Mouse (Mus musculus) hindlimb bud, embryonic 11.5 days (tissue): ENCODE measurements around the gene Hs3st4.
A peak's percentile ranks its signal among the peaks of the same experiment; 100 is the strongest.

Experiments
- DNase-seq: peaks from one replicate; pipeline ENCODE4 v3.0.0-alpha.2; 2012; ENCODE audit warnings: low read depth, low spot score; ENCODE audit errors: extremely low spot score

The Hs3st4 gene

DNA sequence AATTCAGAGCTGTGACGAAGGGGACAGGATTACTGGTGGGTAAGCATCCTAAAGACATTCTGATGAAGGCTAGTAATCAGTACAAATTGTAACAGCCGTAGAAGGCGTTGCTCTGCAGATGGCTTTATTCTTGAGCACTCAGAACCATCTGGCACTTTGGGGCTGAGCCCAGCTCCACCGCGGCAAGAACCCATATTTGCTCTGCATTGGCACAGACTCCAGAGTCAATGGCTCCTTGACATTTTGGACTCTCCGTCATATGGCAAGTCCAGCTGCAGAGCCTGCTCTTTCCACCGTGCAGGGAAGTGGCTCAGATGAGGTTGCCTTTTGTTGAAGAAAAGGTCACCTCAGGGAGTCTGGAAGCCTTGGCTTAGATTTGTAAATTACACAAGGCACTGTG lies 148.6 kb downstream of the Hs3st4 start:
- no peak for DNase-seq

DNA sequence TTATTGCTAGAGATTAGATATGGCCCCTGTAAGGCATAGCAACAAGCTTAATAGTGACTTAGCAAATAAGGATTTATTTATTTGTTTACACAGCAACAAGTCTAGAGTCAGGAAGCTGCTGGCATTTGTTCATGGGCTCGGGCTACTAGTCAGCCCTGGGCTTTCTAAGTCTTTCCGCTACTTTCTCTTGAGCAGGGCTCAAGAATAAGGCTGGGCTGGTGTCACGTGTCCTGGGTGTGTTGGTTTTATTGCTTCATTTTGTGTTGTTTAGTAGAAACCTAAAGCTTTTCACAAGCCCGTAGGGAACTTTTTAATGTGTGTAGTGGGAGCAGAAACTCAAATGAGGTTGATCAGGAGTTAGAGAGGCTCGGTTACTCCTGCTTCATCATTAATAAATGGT lies 153.5 kb downstream of the Hs3st4 start:
- no peak for DNase-seq

DNA sequence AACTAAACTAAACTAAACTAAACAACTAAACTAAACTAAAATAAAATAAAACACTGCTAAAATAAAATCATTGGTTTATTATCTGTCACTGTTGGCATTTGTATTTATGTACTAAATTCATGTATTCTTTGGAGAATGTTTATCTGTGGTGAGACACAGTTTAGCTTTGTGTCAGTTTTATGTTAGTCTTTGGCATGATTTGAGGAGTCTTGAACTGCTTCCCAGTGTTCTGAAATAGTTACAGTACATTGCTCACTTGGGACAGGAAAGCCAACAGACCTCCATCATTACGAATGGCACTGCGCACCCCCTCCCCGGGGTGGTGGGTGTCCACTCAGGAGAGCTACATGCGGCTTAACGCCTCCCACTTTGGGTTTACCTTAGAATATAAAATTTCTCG lies 158.6 kb downstream of the Hs3st4 start:
- no peak for DNase-seq

DNA sequence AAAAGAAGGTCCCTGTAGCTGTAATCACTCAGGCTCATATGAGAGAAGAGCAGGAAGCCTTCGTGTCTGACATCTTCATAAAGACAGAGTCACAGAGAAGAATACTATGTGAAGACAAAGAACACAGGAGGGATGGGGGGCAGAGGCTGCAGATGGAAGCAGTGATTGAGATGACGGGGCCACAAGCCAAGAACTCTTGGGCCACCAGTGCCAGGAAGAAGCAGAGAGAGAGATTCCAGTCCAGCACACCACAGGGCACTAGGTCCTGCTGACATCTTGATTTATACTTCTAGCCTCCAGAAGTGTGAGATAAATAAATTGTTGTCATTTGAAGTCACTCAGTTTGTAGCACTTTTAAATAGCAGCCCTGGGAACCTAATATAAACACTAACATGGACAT lies 168.2 kb downstream of the Hs3st4 start:
- DNase-seq: no peak

DNA sequence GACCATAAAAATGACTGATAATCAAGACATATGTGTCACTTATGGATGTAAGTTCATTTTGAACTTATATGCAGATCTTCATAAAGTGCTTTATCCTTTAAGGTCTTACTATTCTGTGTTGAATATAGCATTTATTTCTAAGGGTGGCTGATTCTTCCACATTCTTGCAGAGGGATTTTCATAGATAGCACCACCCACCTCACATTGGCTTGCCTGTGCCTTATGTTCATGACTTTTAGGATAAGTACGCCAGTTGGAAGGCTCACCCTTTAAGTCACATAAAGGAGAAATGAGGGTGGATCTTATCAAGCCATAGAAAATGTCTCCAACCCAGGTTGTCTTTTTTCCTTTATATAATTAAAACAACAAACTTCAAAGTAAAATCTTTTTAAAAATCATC lies 180.6 kb downstream of the Hs3st4 start:
- DNase-seq: no peak

DNA sequence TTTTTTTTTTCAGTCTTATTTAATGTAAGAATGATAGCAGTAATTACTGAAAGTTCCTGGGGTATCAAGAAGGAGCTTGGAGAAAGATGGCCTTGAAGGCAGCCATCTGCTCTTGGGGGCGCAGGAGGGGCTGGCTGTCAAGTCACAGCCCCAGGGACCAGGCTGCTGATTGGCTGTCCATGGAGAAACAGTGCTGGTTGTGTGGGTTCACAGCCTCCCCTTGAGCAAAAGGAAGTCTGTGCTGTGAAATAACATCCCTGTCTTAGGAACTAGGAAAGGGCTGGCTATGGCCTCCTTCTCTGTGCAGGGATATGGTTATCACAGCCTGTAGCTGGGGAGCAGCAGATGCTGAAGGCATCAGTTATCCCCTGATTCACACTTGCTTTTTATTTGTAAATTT lies 183.6 kb downstream of the Hs3st4 start:
- no peak for DNase-seq

DNA sequence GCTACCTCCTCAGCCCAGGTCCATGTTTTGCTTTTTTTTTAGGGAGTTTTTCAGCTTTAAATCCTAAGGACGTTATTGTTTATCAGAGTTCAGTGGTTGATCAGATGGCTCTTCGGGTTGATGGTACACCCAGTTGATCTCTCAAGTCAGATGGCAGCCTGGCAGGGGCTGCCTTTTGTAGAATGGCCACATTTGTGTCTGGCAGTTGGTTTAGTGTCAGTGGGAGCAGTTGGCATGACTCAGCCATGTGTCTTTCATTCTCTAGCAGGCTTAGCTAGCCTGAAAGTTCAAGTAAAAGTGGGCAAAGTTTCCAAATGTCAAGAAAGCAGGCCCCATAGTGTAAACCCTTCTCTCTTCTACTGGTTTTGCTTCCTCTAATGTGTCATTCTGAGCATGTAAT lies 186.1 kb downstream of the Hs3st4 start:
- DNase-seq: no peak

DNA sequence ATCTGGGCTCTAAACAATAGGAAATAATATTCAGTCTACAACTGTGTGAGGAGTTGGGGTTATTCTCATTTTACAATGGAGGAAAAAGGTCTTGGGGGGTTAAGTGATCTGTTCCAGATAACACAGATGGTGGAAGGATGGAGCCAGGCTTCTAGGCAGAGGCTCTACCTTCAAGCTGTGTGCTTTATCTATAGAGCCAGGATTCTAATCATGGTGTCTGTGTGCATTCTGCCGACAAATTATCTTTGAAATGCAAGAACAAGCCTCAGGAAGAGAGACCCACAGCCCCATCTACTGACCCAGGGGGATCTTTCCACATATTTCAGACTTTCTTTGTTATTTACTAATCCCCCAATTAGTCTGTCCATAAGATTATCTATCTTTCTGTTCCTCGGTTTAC lies 187.3 kb downstream of the Hs3st4 start:
- no peak for DNase-seq

DNA sequence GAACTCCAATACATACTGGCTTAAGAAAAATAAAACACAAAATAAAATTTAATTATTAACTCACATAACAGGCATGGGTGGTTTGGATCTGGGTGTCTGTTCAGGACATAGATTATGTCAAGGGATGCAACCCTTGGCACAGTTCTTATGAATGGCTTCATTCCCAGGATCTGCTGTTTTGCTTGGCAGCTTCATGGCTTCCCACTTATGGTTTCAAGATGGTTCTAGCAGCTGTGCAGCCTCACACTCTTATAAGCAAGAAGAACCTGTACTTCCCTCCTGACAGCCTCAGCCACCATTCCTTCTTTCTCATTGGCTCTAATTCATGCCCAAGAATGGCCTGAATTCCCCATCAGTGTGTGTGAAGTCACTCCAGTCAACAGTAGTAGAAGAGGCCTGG lies 189.3 kb downstream of the Hs3st4 start:
- DNase-seq: no peak

DNA sequence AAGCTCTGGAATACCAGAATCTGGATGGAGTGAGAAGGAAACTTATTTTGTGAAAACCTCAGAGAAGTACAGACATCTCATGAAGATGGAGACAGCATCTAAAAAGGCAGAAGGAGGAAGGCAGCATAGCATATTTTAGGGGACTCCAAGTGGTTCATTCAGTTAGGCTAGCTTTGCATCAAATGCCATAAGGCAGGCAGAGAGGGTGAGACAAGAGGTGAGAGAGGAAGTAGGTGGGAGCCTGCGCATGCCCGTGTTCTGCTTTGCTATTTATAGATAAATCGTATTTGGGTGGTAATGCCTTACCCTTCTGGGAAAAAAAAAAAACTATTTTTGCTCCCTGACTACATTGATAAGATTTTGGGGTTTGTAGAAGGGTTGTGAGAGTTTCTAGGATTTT lies 198.3 kb downstream of the Hs3st4 start:
- no peak for DNase-seq

DNA sequence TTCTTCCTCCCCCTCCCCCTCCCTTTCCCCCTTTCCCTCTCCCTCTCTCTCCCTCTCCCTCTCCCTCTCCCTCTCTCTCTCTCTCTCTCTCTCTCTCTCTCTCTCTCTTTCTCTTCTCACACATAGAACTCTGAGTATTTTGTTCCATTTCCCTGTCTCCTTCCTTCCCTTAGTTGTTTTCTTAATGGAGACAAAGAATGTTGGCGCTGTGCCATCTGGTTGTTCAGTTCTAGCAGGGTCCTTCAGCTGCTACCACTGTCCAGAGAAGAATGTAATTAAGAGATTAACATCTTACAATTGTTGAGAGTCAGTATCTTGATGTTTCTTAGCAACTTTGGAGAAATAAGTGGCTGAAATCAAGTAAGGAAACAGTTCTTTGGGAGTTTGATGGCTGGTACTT lies 202.0 kb downstream of the Hs3st4 start:
- no peak for DNase-seq

DNA sequence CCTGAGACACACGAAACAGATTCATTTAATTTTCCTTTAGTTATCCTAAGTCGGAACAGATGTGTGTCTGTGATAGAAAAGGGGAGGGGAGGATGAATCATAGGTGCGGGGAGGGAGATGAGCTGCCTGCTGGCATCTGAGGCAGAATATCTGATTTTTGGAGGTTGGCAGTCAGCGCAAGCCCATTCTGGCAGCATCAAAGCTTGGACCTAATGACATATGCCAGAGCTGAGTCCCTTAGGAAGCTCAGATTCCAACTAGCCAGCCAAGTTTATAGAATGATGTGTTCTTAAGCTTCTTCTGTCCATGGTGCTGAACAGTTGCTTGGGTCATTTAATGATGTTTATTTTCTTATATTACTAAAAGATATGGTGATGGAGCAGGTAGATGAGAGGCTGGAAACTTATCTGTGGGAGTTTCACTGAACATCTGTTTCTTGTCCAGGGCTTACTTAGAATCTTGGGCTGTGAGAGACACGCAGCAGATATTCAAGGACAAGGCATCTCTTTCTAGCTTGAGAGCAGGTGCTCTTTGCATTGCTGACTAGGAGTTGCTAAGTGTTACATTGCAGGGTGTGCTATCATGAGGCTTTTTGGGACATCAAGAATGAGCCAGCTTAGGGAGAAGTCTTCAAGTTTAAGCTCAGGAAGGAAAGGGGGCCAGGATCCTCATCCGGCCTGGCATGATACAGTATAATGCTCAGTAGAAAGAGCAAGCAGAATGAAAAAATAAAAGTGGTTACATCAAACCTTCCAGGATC lies 216.3 kb downstream of the Hs3st4 start:
- DNase-seq: peak; percentile 37

DNA sequence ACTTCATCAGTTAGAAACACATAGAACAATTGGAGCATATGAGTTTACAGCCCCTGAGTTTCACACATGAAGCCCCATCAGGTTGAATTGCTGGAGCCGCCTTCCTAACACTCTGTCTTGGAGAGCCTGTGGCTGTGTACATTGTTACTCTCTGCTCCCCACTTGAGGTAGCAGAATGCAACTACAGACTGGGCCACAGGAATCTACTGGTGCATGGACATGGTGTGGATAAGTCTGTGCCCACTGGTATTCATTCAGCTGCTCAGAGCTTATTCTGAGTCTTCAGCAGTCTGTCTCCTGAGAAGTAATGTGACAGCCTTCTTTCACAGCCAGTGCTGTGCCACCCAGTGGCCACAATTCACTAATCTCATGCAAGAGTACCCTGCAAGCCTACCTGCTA lies 234.3 kb downstream of the Hs3st4 start:
- no peak for DNase-seq

DNA sequence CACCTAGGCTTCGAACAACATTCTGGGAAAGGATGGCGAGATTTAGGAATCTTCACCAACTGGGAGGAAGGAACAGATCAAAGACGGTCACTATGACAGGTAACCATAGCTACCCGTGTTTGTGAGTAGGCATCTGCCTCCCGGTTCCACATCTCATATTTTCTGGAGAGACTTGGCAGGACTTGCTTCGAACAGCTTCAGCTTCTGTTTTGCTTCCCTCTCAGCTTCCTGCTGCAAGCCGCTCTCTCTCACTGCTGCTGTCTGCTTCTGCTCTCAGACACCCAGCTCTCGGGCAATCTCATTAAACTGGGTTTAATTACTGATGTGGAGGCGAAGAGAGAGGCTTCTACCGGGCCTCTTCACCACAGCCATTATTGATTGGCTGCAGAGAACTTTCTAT lies 237.9 kb downstream of the Hs3st4 start:
- no peak for DNase-seq

DNA sequence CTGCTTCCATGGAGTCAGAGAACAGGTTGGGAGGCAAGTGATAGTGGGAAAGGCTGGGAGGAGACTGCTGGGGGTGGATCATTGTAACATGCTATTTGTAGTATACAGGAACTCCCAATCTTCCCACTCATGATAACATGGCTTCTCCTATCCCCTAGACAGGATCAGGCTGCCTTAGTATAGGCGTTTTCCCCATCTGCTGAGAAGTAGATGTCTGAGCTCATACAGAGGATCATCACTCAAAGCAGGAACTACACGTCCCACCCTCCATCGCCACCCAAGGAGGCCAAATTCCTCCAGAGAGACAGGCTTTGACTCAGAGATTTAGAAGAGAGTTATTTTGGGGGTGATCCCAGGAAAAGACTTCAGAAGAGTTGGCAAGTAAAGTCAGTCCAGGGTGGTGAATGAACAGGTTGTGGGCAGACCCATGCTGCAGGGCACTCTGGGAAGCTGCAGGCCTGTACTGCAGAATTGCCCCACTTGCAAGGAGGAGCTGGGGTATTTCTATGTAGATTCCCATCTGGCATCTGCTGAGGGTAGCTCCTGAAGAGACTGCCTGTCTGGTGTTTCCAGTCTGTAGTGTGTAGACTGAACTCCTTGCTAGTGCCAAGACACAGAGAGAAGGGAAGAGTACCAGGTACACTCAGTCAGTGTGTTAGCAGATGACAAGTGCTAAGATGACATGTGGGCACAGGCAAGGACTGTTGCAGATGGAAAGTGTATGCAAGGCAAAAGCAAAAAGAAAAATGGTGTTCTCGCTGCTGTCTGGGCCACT lies 255.4 kb downstream of the Hs3st4 start:
- no peak for DNase-seq

DNA sequence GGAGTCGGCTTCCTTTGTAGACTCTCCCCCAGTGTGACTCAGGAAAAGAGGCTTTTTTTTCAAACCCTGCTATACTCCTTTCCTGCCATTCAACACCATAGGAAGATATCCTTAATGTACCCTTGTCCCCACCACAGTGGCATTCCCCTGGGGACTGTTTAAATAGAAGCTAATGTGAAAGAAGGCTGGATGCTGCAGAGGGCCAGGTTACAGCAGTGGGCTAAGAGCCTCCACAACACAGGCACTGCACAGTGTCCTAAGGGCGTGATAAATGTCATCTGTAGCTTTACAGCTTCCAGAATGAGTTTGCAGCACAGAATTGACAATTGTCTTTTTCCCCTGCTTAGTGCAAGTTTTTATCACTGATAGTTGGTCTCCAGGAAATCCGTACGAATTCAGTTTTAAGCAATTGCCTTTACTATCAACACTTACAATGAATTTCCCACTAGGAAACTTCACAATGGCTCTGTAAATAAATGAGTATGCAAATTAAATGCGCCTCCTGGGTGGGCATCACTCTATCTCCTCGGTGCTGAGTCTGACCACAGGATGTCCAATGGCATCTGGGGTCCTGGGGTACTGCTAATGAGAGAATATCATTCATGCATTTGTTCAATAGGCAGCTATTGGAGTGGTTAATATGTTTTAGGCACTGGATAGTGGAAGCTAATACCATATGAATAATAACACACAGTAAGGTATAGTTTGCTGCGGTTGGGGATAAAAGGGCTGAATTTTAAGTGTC lies 257.4 kb downstream of the Hs3st4 start:
- DNase-seq: no peak

DNA sequence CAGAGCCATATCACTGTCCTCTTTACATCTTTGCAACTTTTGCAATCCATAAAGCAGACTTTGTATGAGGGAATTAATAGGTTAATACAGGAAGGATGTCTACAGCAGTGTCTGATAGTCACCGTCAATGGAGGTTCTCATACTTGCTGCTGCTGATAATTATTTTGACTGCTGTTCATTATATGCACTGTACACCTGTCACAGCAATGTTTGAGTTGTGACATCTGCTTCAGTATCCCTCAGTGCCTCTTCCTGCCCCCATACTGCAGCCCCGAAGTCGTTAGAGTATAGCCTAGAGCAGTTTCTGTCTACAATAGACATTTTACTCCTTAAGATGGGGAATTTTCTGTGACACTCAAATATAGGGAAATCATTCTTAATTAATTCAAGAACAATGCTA lies 267.2 kb downstream of the Hs3st4 start:
- no peak for DNase-seq

DNA sequence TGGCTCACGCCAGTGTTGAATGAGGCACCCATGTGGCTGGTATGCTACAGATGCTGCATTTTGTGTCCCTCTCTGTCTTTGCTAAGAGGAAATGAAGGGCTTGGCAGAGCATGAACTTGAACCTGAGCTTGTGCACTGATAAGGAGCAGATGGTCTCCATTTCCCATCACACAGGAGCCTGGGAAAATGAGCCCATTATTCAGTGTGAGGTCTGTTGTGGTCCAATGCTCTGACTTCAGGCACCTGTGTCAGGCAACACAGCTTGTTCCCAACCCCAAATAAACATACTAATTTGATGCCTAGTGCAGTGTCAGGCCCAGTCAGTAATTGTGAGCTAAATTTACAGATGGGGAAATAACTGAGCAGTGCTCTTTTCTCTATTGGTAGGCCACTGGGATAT lies 267.9 kb downstream of the Hs3st4 start:
- no peak for DNase-seq

DNA sequence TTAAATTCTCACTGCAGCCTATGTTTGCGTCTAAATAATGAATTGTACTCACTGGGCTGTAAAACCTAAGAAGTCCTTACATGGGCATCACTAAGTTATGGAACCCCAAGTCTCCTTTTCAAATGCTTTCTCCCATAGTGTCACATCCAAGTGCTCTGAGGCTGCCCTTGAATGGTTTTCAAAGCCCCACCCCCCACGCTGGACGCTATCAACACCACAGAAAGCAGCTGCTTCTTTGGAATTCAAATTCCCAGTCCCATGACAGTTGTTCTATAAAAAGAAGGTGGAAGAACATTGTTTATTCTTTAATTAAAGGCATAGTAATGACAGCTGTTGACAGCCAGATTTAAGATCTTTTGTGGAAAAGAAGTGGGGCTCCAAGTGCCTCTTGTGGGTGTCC lies 275.8 kb downstream of the Hs3st4 start:
- no peak for DNase-seq

DNA sequence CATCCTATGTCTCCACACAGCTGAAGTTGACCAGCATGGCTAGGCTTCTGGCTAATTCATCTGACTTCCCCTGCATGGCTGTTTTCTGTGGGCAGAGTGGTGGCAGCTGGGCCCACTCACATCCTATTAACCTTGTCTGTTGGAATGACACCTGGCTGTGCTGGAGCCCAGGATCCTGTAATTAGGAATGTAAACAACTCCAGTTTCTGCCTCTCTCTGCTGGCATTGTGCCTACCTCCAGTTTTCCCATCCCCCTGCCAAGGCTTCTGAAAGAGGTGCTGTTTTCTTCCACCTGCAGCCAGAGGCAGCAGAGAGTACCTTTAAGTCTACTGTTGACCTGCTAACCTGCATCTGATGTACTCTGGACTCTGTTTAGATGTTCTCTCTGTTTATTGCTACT lies 288.1 kb downstream of the Hs3st4 start:
- no peak for DNase-seq

DNA sequence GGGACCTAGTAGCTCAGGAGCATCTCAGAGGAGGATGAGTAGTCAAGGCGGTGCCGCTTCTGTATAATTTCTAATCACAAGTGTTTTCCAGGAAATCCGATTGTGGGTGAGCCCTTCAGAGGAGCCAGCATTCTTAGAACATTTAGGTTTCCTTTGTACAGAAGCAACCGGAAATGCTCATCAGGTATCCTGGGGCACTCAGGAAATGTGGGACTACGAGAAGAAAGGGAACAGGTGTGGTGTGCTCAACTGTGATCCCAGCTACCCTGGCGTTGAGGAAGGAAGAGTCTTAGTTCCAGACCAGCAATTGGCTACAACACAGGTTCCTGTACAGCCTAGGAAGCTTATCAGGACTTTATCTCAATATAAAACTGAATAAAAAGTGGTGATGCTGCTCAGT lies 307.2 kb downstream of the Hs3st4 start:
- no peak for DNase-seq

DNA sequence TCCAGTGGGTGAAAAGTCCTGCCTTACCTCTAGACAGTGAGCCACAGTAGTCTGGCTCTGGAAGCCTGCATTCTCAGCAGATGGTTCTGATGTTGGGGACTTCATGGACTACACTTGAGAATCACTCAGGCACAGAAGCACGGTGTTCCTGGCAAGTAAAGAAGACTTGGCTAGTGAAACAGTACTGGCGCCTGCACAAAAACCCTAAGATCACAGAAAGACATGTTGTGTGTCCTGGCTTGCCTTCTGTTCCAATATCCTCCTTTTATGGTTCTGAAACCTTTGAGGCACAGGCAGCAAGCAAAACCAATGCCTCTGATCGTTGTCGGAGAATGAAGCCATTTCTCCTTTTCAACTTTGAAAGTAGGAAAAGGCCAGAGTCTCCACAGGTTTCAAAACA lies 336.8 kb downstream of the Hs3st4 start:
- no peak for DNase-seq
